27 mouse cellular contexts compared by ENCODE assay signal in genomic region chr2:103314002-103314401, GRCm38 (mm10). TPM values are rescaled to one million over a fixed set of nuclear protein-coding genes. Genes with fewer than 3 reads are reported as not detected.
"Had no signal": no experiment of that assay in that cellular context is flagged by ENCODE, and none has a peak within 500 bp of the region (broad histone marks: within the 10 kb centered on the region; RNA-seq: fewer than 3 reads in every experiment).

No protein-coding gene starts in this region.

- H3K4me3 ChIP-seq: gastrocnemius, adult 2 months; heart, adult 2 months; heart, embryonic 12.5 days; hindbrain, embryonic 10.5 days; hindbrain, embryonic 12.5 days; hindbrain, embryonic 15.5 days; kidney, embryonic 15.5 days; limb, embryonic 13.5 days; limb, embryonic 15.5 days; liver, embryonic 12.5 days had no signal

- ATAC-seq: forebrain, embryonic 16.5 days; hindbrain, postnatal 0 days; liver, embryonic 12.5 days had no signal

- H3K4me1 ChIP-seq: heart, embryonic 12.5 days; hindbrain, embryonic 12.5 days; hindbrain, embryonic 15.5 days; limb, embryonic 13.5 days; limb, embryonic 15.5 days; liver, embryonic 12.5 days had no signal

- H3K9me3 ChIP-seq: heart, embryonic 12.5 days; hindbrain, embryonic 10.5 days; hindbrain, embryonic 12.5 days; hindbrain, embryonic 15.5 days; kidney, embryonic 15.5 days; limb, embryonic 13.5 days; limb, embryonic 15.5 days; liver, embryonic 12.5 days had no signal

- H3K27ac ChIP-seq: gastrocnemius, adult 2 months; heart, adult 2 months; hindbrain, embryonic 10.5 days; hindbrain, embryonic 12.5 days; hindbrain, embryonic 15.5 days; hindbrain, postnatal 0 days; kidney, embryonic 15.5 days; kidney, postnatal 0 days; limb, embryonic 13.5 days; limb, embryonic 15.5 days; liver, embryonic 12.5 days; liver, embryonic 14.5 days had no signal

- H3K36me3 ChIP-seq: heart, embryonic 12.5 days; hindbrain, embryonic 10.5 days; hindbrain, embryonic 12.5 days; hindbrain, embryonic 15.5 days; kidney, embryonic 15.5 days; limb, embryonic 13.5 days; limb, embryonic 15.5 days; liver, embryonic 12.5 days had no signal

- DNase-seq: gastrocnemius, adult 2 months; gastrocnemius, postnatal 10 days; gastrocnemius, postnatal 25 days; heart, adult 2 months; heart, postnatal 10 days; heart, postnatal 4 days; kidney, adult 11 months; kidney, adult 2 months; kidney, adult 9 months; kidney, postnatal 14 days; kidney, postnatal 36 days; layer of hippocampus, adult 9-11 months; layer of hippocampus, postnatal 36 days; left cerebral cortex, postnatal 4 days had no signal

- H3K27me3 ChIP-seq: heart, embryonic 12.5 days; hindbrain, embryonic 12.5 days; hindbrain, embryonic 15.5 days; kidney, embryonic 15.5 days; limb, embryonic 15.5 days had no signal

- H3K9ac ChIP-seq: heart, embryonic 12.5 days; hindbrain, embryonic 12.5 days; hindbrain, embryonic 15.5 days; kidney, embryonic 15.5 days; limb, embryonic 13.5 days; limb, embryonic 15.5 days; liver, embryonic 12.5 days; liver, embryonic 14.5 days had no signal

- H3K4me2 ChIP-seq: heart, embryonic 12.5 days; hindbrain, embryonic 12.5 days; hindbrain, embryonic 15.5 days; kidney, embryonic 15.5 days; limb, embryonic 13.5 days; limb, embryonic 15.5 days; liver, embryonic 12.5 days had no signal

RNA-seq across cellular contexts. Expression of gene Ehf, which starts 10.9 kb away (rescaled TPM):
- polyA plus RNA-seq: heart, embryonic 12.5 days; hindbrain, embryonic 12.5 days; limb, embryonic 11.5 days had no signal
